Mouse (Mus musculus) embryonic fibroblast, embryonic 13.5 days (primary cell): Measurements from ENCODE around the gene Slc25a36.

ENCODE experiments used
- CTCF ChIP-seq: IDR thresholded peaks from 2 replicates; pipeline ENCODE4 v1.5.1; 2011; ENCODE audit warnings: mild to moderate bottlenecking, control low read depth, low read length, moderate library complexity, borderline replicate concordance; ENCODE audit not compliant: insufficient read depth
- POLR2A ChIP-seq: IDR thresholded peaks from 2 replicates; pipeline ENCODE4 v1.6.1; 2011; ENCODE audit warnings: low read depth, mild to moderate bottlenecking, control low read depth, low read length, moderate library complexity

- TF ChIP-seq POLR2A (no peak), CTCF (no peak)
Measured at GRCm38 (mm10) chr9:97069466-97069865, 41.5 kb downstream of the Slc25a36 start.
